Mouse (Mus musculus) olfactory bulb, adult 2 months (tissue): ENCODE results near the gene Tcf7l1.

Experiments used
- CTCF ChIP-seq: fragments of 200-500 bp; IDR thresholded peaks from 2 replicates; pipeline ENCODE4 v1.5.1; 2012; ENCODE audit warnings: low read depth, mild to moderate bottlenecking, low read length, moderate library complexity; ENCODE audit not compliant: insufficient read depth
- POLR2A ChIP-seq: fragments of 200-500 bp; IDR thresholded peaks from 2 replicates; pipeline ENCODE4 v1.6.1; 2012; ENCODE audit warnings: mild to moderate bottlenecking, low read depth, low read length, moderate library complexity; ENCODE audit not compliant: insufficient read depth

DNA sequence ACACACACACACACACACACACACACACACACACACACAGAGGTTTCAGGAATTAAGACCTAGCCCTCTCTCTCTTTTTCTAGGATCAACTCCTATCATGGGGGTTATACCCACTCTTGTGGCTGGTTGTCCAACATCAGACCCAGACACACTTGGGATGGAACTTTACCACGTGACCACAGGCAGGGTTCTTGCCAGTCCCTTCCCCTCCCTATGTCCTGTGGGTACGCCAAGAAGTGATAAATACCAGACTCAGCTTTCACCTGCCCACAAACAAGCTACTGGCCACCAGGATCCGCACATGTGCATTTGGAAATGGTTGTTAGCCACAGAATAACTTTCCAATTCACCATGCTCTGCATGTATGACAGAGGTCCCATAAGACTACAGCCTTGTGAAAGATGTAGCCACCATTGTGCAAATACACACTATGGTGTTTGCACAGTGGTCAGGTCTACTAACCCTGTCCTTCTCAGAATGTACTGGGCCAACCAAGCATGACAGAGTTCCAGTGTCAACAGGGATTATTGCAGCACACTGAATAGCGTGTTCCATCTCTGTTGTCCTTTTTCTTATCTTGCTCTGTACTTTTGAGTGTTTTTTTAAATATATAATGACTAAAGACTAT lies 20.6 kb upstream of the Tcf7l1 start:
- TF ChIP-seq POLR2A (no peak), CTCF (no peak)
